Mouse (Mus musculus) megakaryocyte, embryonic 14.5 days (primary cell): ENCODE measurements at regions not wholly inside any gene's neighbourhood (a gene's known extent, or its start where the extent isn't known, plus 50 kb on each side); places are given as distances from the start of the nearest gene placed in this dataset.

Experiments
- FLI1 ChIP-seq: IDR thresholded peaks from 2 replicates; pipeline ENCODE4 v1.6.1; 2012; ENCODE audit warnings: low read length, inconsistent platforms, mixed read lengths
- GATA1 ChIP-seq: IDR thresholded peaks from 3 replicates; pipeline ENCODE4 v1.6.1; 2012; ENCODE audit warnings: mixed read lengths, low read length, inconsistent platforms, borderline replicate concordance

DNA sequence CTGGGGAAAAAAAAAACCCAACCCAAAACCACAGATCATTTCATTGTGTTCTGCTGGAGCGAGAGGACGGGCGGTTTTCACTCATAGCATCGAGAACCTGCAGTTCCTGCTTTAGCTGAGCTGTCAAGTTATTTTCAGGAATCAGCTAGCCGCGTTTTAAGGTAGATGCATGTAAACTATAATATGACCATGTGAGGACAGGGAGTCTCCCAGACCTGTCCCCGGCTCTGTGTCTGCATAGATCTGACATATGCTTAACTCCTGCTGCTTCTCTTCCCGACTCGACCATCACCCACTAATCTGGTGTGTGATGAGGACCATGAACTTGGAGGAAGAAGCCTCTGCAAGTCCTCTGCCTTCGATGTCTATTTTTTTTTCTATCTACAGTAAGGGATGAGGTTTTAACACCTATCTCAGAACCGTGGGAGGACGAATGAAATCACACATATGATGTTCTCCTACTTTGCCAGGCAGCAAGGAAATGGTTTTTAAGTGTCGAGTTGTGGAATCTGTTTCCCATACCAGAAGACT, 128.5 kb downstream of the Gm10260 start:
- TF ChIP-seq GATA1: no peak
- no peak for TF ChIP-seq FLI1
